Mouse (Mus musculus) right cerebral cortex, postnatal 14 days (tissue): ENCODE measurements around the gene Slc6a6.

Source experiments
- DNase-seq: peaks from one replicate; pipeline ENCODE4 v3.0.0; 2022

Gene Slc6a6

DNA sequence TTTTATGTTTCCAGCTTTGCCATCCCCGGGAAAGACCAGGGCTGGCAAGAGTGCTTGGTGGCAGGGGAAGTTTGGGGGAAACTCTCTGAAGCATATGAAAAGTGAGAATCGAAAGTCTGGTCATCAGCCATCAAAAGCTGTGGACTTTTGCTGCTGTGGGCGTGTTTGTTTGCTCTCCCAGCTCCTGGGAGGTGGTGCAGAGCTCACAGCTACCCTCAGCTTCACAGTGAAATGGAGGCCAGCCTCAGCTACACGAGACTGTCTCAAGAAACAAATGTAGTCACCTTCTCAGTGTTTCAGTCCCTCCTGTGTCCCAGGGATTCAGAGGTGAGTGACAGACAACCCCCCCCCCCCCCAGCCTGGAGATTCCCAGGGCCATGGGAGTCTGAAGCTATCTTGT, 21.8 kb downstream of the Slc6a6 start:
- DNase-seq = no peak

DNA sequence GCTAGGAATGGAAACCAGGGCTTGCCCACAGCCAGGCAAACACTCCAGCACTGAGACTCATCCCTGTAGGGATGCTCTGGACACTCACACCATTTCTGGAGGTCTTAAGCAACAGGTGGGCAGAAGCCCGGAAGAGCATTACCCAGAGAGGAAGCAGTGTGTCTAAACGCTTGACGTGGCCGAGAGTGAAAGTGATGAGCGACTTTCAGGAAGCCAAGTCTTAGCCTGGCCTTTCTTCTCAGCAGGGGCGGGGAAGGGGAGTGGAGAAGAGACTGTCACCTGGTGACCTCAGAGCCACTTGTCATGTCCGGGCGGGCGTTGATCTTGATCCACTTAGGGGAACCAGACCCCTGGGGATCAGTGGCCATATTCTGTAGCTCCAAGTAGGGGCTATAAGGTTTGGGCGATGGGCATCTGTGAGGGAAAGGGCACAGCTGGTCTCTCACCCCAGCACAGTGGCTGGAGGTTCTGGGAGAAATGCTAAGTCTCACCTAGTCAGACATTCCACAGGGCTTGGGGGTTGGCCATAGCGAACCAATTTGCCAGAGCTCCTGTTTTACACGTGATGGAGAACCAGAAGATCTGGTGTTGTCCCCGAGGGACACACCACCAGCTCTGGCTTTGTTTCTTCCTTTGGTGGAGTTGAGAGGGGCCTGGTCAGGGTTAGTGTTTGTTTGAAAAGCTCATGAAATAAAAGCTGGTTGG, 22.4 kb downstream of the Slc6a6 start:
- DNase-seq = no peak

DNA sequence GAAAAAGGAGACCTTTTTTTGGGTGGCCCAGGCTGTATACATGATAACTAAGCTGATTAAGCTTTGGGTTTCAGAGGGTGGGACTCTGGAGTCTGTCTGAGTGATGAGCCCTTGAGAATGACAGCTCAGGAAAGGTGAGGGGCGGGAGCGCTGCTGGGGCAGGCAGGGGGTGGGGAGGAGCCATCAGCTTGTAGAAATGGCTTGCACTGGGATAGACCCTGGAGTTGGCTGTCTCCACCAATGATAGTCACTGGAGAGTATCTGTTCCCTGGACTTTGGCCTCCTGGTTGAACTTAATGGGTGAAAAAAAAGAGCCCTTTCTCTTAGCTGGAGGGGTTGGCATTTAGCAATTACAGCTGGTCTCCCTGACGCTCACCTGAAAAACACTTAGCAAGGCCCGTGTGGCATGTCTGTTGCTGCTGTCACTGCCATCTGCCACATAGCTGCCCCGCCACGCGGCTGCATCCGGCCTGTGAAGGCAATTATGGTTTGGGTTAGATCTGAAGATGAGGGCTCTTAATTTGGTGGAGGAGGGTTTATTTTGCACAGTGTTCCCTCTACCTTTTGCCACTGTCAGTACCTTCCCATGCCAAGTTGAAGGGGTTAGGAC, 23.5 kb downstream of the Slc6a6 start:
- DNase-seq = no peak

DNA sequence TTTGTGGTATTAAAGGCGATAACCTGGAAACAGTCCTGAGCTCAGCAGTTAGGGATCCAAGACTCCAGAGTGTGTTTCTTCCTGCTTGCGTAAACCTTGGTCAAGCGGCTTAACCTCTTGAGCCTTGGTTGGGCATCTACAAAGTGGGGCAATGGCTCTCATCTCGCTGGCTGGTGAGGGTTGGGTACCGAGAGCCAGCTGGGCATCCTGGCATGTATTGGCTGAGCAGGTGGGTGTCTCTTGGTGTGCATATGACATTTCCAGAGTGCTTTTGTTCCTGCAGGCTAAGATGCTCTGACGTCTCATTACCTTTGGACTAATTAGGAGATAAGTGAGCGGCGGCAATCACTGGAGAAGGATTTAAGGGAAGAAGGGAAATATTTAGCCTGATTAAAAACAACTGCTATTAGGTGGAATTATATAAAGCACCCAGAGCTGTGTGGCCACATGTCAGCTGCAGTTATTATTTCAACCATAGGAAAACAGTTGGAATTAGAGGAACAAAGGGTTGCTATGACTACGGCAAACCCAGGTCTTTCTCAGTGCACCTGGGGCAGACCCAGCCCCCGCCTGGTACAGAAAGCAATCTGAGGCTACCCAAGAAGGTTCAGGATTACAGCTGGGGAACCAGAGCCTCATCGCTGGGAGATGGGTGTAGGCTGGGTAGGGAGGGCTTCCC, 24.2 kb downstream of the Slc6a6 start:
- no peak for DNase-seq

DNA sequence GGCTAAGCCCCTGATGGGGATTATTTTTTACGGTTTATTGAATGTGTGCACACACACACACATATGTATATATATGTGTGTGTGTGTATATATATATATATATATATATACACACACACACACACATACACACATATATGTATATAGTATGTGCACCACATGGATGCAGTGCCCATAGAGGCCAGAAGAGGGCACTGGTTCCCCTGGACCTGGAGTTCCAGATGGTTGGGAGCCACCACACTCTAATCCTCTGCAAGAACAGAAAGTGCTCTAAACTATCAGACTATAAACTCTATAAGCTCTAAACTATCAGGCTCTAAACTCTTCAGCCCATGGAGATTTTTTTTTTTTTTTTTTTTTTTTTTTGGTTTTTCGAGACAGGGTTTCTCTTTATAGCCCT, 25.1 kb downstream of the Slc6a6 start:
- DNase-seq = peak; percentile 45

DNA sequence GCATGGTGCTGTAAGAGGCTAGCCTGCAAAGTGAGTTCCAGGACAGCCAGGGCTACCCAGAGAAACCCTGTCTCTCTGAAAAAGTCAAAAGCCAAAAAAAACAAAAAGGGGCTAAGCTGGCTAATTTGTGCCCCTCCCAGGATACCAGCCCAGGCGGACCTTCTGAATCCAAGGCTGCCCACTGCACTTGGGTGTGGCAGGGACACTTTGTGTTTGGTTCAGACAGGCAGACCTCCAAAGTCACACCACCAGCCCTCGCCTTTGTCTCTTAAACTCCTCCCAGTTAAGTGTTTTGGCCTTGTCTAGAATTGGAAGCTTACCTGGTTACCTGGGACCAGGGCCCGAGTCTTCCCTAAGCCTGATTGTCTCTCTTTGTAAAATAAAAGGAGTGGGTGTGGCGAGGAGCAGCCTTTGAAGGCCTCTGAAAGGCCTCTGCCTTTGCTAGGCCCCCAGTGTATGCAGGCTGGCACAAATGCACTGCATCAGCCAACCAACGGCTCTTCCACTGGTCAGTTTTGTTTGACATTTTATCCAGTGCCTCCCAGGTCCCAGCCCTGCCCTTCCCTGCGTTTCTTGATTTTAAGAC, 26.6 kb downstream of the Slc6a6 start:
- DNase-seq = no peak

DNA sequence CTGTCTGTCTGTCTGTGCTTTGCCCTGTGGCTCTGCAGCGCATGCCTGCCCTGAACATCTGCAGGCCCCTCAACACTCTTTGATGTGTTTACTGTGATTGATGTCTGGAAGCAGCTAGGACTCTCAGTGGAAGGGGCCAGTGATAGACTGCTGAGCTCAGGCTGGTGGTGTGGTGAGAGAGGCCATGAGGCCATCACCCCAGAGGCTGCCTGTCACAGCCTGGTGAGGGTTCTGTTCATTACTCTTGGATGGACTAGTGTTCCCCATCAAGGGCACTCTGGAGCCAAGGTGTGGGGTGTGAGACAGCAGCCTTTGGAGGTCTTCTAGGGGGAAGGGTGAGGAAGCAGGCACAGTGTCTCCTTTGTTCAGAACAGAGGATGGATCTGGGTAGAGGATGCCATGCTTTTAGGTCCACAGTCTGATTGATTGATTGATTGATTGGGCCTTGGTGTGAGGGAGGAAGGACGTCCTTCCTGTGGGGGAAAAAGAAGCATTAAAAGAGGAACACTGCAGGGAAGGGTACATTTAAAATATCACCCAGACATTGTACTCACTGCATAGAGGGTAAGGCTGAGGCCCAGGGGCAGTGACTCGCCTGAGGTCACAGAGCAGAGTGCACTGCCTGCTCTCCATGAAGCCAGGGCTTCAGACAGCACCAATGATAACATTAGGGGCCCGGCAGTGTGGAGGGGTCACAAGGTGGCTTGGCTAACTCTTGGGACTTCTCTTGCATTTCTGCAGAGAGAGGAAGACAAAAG, 28.4 kb downstream of the Slc6a6 start:
- no peak for DNase-seq

DNA sequence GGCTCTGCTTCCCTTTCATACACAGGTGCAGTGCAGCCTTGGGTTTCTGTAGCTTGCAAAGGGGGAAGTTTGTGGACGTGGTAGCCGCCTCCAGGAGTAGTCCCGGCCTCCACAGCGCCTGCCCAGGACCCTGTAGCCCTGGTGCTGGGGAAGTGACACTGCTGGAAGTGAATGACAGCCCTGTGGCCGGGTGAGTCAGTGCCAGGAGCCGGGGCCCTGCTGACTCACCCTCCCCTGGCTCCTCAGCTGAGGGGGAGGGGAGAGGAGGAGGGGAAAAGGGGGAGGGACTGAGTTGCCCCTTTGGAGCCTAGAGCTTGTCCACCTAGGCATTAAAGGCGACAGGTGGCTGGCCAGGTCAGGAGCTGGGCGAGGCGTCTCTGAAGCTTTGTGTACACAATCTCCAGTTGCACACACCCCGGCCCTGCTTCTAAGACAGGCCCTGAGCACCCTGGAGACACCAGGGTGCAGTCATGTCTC, 29.0 kb downstream of the Slc6a6 start:
- no peak for DNase-seq

DNA sequence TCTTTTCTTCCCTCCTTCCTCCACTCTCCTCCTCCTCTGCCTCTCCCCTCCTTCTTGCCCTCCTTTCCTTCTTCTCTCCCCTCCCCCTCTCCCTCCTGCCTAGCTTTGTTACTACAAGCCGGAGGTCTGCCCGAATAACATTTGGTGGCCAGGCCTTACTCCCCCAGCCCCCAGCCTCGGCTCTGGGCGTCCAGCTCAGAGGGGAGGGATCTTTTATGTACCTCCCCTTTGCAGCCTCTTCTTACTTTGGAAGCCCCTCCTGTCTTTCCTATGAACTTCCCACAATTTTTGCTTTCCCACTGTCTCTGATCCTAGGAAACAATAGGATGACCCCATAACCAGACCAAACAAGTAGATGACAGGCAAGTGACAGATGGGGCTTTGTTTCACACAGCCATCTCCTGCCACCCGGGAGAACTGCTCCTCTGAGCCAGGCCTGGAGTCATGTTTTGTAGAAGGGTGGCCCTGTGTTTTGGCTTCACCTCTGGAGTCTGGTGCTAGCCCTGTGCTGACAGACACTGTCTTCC, 29.6 kb downstream of the Slc6a6 start:
- no peak for DNase-seq

DNA sequence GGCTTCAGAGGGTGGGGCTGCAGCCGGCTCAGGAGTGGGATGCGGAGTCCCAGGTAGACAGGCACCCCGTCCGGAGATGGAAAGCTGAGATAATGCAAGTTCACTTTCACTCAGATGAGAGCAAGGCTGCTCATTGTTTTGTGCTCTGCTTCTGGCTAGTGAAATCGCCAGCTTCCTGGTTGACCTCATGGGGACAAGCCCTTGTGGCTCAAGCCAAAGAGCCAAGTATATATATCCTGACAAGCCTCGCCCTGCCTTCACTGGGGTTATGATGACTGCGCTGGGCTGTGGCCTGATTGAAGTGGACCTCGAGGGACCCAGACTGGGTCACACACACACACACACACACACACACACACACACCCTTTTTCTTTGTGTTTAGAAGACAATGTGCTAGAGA, 31.2 kb downstream of the Slc6a6 start:
- no peak for DNase-seq

DNA sequence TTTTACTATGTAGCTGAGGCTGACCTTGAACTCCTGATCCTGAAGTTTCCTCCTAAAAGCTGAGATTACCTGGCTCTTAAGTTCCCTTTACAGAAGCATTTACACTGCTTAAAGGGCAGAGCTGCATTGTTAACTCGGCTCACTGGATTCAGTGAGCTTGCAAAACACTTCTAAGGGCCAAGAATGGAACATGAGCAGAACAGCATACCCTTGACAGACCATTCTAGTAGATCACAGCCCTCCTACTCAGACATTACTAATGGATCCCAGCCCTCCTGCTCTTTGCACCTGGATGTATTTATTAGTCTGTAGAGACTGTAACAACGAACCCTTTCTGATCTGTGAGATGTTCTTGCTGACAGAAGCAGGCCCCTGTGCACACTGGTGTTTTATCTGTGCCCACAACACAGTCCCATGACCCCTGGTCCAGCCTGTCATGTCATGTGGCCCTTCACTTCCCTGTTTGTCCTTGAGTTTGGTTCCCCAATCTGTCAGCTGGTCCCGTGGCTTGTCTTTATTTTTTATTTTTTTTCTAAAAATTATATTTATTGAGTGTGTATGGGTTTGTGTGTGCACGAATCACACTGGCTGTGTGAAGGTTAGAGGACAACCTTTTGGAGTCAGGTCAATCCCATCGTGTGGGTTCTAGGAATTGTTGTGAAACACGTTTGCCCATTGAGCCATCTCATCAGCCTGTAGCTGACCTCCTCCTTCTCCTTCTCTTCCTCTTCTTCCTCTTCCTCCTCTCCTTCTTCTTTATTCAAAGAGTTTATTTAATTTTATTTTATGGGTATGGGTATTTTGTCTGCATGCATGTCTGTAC, 32.3 kb downstream of the Slc6a6 start:
- DNase-seq = no peak

DNA sequence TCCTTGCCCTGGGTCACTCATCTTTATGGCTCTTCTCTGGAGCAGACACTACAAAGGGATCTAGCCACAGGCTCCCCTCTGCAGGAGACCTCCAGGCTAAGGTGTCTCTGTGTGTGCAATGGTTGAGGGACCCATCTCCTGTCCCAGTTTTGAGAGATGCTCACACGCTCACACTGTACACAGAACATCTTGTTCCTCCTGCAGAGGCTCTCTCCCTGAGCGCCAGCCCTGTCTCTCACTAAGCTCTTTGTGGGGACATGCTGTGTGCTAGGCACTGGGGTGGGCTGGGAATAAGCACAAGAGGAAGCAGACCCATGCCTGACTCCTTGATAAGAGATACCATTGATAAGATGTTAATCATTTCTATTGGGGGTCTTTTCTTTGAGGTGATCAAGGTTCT, 34.2 kb downstream of the Slc6a6 start:
- no peak for DNase-seq

DNA sequence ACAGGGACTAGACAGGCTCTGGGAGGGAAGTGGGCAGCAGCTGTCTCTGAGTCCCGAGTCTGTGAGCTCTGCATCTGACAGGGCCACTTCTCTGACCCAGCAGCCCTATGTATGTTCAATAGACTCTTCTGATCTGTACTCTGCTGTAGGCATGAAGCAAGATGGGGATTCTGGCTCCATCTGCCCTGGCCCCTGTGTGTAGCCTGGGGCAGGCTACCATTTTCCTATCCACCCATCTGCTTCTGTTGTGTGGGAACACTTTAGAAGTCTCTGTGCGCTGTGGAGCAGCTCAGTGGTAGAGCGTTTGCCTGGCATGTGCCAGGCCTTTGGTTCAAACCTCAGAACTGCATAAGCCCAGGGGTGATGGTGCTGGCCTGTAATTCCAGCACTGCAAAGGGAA, 34.8 kb downstream of the Slc6a6 start:
- no peak for DNase-seq

DNA sequence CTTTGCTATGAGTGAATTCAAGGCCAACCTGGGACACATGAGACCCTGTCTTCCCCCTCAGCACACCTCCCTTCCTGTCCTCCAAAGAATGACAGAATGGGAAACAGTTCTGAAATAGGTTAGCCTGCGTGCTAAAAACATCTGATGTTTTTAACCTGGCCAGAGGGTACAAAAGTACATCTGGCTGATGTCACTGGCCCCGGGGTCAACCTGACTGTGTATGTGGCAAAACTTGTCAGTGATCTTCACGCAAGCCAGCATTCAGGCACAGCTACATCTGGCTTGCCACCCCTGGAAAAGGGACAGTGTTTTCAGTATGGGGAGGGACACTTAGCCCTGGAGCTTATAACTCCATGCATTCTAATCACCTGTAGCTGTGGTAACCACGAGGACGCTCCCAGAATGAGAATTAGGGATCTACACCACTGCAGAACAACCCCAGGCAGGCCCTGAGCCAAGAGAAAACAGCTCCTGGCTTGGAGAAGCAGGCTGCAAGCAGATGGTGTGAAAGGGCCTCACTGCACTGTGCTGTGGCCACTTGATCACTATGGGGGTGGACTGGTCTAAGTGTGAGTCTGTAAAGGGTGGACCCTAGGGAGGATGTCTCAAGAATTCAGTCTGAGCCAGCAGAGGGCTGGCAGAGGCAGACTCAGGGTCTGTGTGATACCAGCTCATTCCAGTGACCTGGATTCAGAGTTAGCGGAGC, 35.3 kb downstream of the Slc6a6 start:
- peak; percentile 57 for DNase-seq

DNA sequence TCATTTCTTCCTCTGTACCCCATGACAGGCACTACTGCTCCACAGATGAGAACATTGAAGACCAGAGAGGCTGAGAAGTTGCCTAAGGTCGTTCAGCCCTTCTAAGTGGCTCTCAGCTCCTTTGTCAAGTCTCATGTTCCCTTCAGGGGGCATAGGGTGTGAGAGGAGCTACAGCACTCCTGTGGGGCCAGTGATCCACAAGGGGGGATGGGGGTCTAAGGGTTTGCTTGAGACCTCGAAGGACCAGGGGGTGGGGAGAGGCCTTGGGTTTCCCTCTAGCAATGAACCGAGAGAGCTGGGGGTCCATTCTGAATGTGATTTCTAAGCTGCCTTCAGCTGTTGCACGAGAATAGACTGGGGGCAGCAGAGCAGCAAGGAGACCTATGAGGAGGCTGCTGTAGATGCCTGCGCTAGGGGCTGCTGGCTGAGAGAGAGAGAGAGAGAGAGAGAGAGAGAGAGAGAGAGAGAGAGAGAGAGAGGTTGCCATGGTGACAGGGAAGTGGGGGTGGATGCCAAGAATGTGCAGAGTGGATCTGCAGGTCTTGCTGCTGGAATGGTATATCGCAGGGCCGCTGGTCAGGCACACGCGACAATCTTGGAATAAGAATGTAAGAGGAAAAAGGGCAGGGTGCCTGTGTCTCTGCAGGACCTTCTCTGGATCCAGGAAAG, 36.1 kb downstream of the Slc6a6 start:
- peak; percentile 70 for DNase-seq

DNA sequence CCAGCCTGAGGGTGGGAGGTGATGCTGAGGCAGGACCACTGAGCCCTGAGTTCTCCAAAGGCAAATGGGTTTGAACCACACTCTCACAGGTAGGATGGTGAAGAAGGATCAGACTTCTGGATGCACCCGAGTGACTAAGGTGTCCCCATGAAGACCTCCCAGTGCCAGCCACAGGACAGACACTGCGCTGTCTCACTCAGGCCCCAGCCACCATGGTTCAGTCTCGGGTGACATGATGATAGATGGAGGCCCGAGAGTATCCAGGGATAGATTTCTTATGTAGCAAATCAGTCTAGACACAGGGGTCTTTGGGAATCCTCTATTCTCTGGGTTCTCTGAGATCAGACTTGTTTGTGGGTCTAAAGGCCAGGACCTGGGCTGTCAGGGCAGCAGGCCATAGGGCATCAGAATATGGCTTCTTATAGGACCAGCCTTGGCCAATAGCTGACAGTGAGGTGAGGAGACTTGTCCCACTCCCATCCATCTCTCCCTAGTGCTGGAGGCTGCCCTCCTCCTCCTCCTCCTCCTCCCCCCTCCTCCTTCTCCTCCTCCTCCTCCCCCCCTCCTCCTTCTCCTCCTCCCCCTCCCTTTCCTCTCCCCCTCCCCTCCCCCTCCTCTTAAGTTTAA, 36.8 kb downstream of the Slc6a6 start:
- DNase-seq = no peak

DNA sequence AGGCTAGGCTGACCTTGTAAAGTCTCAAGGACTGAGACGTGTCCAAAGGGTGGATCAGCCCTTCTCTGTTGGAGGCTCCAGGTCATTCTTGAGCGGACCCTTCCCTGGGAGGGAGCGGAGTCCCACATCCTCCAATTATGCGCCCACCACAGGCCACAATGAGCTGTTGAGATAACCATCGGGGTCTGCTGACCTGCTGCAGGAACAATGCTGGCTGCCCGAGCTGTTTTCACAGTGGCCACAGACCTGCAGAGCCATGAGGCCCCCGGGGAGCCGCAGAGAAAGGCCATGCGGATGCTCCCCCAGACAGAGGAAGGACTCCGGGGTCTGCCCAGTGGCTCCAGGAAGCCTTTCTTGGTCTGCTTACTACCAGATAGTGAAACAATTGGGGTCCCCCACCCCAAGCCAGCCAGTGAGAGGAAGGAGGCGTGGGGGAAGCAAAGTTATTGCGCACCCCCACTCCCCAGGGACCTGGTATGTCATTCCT, 37.4 kb downstream of the Slc6a6 start:
- DNase-seq = no peak

DNA sequence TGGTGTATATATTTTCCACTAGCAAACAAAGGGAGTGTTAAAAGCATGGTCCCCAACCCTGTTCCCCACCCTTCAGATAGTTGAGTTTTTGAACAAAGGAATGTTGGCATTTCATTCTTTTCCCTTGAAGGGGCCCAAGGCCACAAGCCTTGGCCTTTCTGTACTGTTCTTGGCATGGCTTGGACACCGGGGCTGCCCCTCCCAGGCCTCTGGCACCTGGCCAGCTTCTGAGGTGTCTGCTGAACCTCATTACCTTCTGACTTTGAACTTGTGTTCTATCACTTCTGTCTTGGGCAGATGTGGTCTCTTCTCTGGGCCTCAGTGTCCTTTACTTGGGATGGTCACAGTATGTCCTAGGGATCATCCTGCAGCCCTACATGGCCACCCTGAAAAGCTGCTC, 43.5 kb downstream of the Slc6a6 start:
- DNase-seq = no peak

DNA sequence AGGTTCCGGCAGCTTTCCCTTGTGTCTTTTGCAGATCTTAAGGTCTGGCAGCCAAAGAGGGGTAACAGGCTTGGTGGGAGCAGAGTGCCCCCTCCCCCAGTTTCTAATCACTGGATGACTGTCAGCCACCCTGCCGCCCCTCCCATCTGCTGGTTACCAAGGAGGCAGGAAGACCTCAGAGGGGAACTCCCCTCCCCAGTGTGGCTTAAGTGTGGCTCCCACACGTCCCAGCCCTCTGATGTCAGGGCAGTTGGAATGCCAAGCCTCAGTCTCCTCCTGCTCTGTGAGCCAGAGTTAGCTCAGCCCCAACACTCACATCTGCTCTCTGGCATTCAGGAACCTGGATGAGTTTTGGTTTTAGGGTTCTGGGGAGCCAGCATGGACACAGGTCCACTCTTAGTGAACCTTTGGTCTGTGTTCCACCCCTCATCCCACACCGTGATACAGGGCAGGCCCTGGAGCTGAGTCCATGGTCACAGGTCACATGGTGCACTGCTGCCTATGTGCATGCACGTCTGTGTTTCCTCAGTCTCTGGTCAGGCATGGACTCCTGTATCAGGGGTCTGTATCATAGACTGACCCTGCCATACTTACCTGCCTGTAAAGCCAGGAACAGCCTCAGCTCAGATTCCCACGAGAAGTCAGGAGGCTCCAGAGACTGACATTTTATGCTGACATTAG, 45.2 kb downstream of the Slc6a6 start:
- DNase-seq = no peak
